Mouse (Mus musculus) thymus, adult 2 months (tissue): ENCODE measurements around the gene Fam198a.

Experiments used
- CTCF ChIP-seq: fragments of 200-500 bp; IDR thresholded peaks from 2 replicates; pipeline ENCODE4 v1.5.1; 2012; ENCODE audit warnings: mild to moderate bottlenecking, control low read depth, low read length, moderate library complexity, borderline replicate concordance; ENCODE audit not compliant: control insufficient read depth, poor library complexity, insufficient read depth; ENCODE audit errors: extremely low read depth
- POLR2A ChIP-seq: fragments of 200-500 bp; IDR thresholded peaks from 2 replicates; pipeline ENCODE4 v1.6.1; 2012; ENCODE audit warnings: mild to moderate bottlenecking, low read length, control low read depth, moderate library complexity; ENCODE audit not compliant: control insufficient read depth, poor library complexity, insufficient read depth; ENCODE audit errors: extremely low read depth

DNA sequence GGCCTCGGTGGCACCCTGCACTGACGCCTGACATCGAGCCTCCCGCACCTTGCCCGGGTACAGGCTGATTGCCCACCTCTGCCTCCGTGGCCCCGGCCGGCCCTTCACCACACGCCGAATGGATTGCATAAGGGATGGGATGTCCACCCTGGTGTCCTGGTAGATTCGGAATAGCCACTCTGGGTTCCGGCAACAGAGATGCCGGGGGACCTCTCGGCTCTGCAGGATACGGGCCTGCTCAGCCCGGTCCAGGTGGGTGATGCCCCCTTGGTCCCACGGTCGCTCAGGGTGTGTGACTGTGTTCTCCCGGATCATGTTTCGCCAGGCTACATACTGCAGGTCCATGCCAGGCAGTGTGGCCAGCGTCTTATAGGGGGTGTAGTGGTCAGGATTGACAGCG is 31.4 kb downstream of the Fam198a start:
- TF ChIP-seq CTCF (no peak), POLR2A (no peak)
